Mouse (Mus musculus) ES-Bruce4 (cell line): ENCODE measurements around the gene Cycs.
A peak's percentile ranks its signal among the peaks of the same experiment; 100 is the strongest.

Source experiments
- CTCF ChIP-seq: IDR thresholded peaks from one replicate; pipeline ENCODE4 v1.8.1; 2011; ENCODE audit warnings: low read depth, low read length
- POLR2A ChIP-seq: IDR thresholded peaks from one replicate; pipeline ENCODE4 v1.8.1; 2011; ENCODE audit warnings: low read length; ENCODE audit not compliant: insufficient read depth

- TF ChIP-seq POLR2A (no peak), CTCF (peak; percentile 87)
Observed at GRCm38 (mm10) chr6:50536461-50536892, 29.9 kb downstream of the Cycs start.
